Mouse (Mus musculus): ENCODE results near the gene Ercc1.

GRCm38 (mm10) chr7:19361720-19362119, 17.1 kb downstream of the Ercc1 start:
- no peak for TF ChIP-seq ELF1 (IDR thresholded peaks at IDR 0.05; ENCODE audit: low read depth, low read length)
- no peak for TF ChIP-seq POLR2A (IDR thresholded peaks at IDR 0.05; ENCODE audit: control insufficient read depth in 1 of 2, insufficient read depth in 1 of 2, low read depth in 1 of 2, low read length in 2 of 2, poor library complexity in 1 of 2)
- TF ChIP-seq EP300 (IDR thresholded peaks at IDR 0.05; ENCODE audit: low read depth in 1 of 2, low read length in 2 of 2): no peak
- TF ChIP-seq UBTF (IDR thresholded peaks at IDR 0.05; ENCODE audit: borderline replicate concordance, insufficient read depth, low read depth, low read length): no peak
